ENCODE assay signal across 26 mouse cellular contexts in the genomic region with DNA sequence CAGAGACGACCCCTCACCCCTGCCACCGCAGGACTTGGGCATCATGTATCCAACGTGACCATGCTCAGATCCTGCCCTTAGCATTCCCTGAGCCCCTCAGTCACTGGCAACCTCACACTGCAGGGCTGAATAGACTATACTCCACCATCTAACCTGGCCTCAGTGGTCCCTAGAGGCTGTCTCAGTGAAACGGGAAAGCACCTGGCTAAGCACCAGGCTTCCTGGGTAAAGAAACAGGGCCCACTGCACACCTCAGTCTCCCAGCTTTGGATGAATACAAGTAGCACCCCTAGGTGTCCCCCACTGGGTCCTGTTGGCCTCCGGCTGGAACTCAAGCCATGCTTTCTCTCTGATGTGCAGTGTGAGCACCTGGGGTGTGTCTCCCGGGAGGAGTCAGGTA. TPM values are rescaled to one million over a fixed set of nuclear protein-coding genes. Genes with fewer than 3 reads are reported as not detected.
A peak's percentile ranks its signal among the peaks of the same experiment; 100 is the strongest.
DNase-seq lines count a peak whose midpoint lies in the region; ATAC-seq and TF ChIP-seq lines count a peak whose summit lies in the region.
"Had no signal": no experiment of that assay in that cellular context is flagged by ENCODE, and none has a peak within 500 bp of the region (broad histone marks: within the 10 kb centered on the region; RNA-seq: fewer than 3 reads in every experiment).

No protein-coding gene starts in this region.

- H3K79me2 ChIP-seq in CH12.LX (replicated peaks; ENCODE audit: control insufficient read depth, extremely low read depth, insufficient read depth, poor library complexity, severe bottlenecking) = no peaks in the 10 kb centered on the region

- peaks cover 60% of the 10 kb centered on the region for H3K4me1 ChIP-seq in heart, embryonic 13.5 days
- peaks cover 15% of the 10 kb centered on the region; the same call in 1 of the 2 replicates for H3K4me1 ChIP-seq in heart, embryonic 11.5 days (ENCODE audit: control insufficient read depth, insufficient read depth, low read length)
- H3K4me1 ChIP-seq in CH12.LX (ENCODE audit: control insufficient read depth in 1 of 2, insufficient read depth in 2 of 2) = peaks cover 56 to 80% of the 10 kb centered on the region in 2 experiments
- peaks cover 21% of the 10 kb centered on the region for H3K4me1 ChIP-seq in hindbrain, embryonic 10.5 days (replicated peaks)
- H3K4me1 ChIP-seq: forebrain, embryonic 12.5 days had no signal

- intact Hi-C loops in heart, postnatal 14 days (cut with DNase I) = no loop called here

- TF ChIP-seq RAD21 in CH12.LX (IDR thresholded peaks at IDR 0.05; ENCODE audit: low read depth, low read length) = no peak; the same call in 1 of the 2 replicates

- H3K9me3 ChIP-seq in heart, embryonic 13.5 days = no peaks in the 10 kb centered on the region
- no peaks in the 10 kb centered on the region for H3K9me3 ChIP-seq in heart, embryonic 11.5 days (replicated peaks; ENCODE audit: control insufficient read depth, low read length)
- H3K9me3 ChIP-seq in CH12.LX (replicated peaks; ENCODE audit: low read length) = no peaks in the 10 kb centered on the region
- H3K9me3 ChIP-seq in hindbrain, embryonic 10.5 days = no peaks in the 10 kb centered on the region
- H3K9me3 ChIP-seq: embryonic facial prominence, embryonic 13.5 days; embryonic facial prominence, embryonic 15.5 days; forebrain, embryonic 10.5 days; forebrain, embryonic 12.5 days had no signal

- dilution Hi-C loops in CH12.LX (cut with MboI; ENCODE audit: extremely low pct_ligation_motif_present, extremely low pct_unique_long_range_greater_than_20kb, low sequenced_read_pairs) = no loop called here

- no peaks in the 10 kb centered on the region for H3K27me3 ChIP-seq in heart, embryonic 13.5 days (replicated peaks)
- H3K27me3 ChIP-seq in heart, embryonic 11.5 days (ENCODE audit: control insufficient read depth, insufficient read depth, low read length) = no peaks in the 10 kb centered on the region
- no peaks in the 10 kb centered on the region for H3K27me3 ChIP-seq in CH12.LX (replicated peaks)
- H3K27me3 ChIP-seq in hindbrain, embryonic 10.5 days (ENCODE audit: insufficient read depth, poor library complexity, severe bottlenecking) = no peaks in the 10 kb centered on the region
- H3K27me3 ChIP-seq: embryonic facial prominence, embryonic 13.5 days; embryonic facial prominence, embryonic 15.5 days; forebrain, embryonic 12.5 days had no signal

- peaks cover 34% of the 10 kb centered on the region for H3K36me3 ChIP-seq in heart, embryonic 13.5 days
- H3K36me3 ChIP-seq in heart, embryonic 11.5 days (ENCODE audit: control insufficient read depth, insufficient read depth, low read length) = no peaks in the 10 kb centered on the region
- H3K36me3 ChIP-seq in CH12.LX (replicated peaks in 1 of 2; ENCODE audit: control insufficient read depth in 1 of 2, insufficient read depth in 1 of 2, low read length in 1 of 2) = peaks cover 16 to 37% of the 10 kb centered on the region in 2 experiments
- H3K36me3 ChIP-seq in hindbrain, embryonic 10.5 days = 0 out of 2 replicates have a peak, but pooled peaks cover 3% of the 10 kb centered on the region
- H3K36me3 ChIP-seq: forebrain, embryonic 12.5 days had no signal

- WGBS in heart, embryonic 13.5 days = 79% methylated on average over 6 of the region's 6 CpGs
- WGBS in heart, embryonic 11.5 days (ENCODE audit: insufficient replicate concordance) = 80% methylated on average over 6 of the region's 6 CpGs
- WGBS in hindbrain, embryonic 10.5 days = 85% methylated on average over 6 of the region's 6 CpGs

- peak; percentile 85 for DNase-seq in heart, adult 11 months
- DNase-seq in heart, postnatal 14 days = no peak
- no peak for DNase-seq in CH12.LX (ENCODE audit: extremely low read depth)
- no peak for DNase-seq in hindbrain, embryonic 10.5 days (ENCODE audit: low spot score)
- DNase-seq: adrenal gland, adult 2 months; adrenal gland, postnatal 10 days; adrenal gland, postnatal 25 days; B cell, adult 2 months; cerebellum, adult 11 months; cerebellum, adult 18-20 months; cerebellum, adult 8-10 months; cerebellum, adult 9-11 months; cerebellum, postnatal 14 days; cerebellum, postnatal 36 days; embryo, embryonic 11 days had no signal

- TF ChIP-seq POLR2A in CH12.LX (IDR thresholded peaks at IDR 0.05; ENCODE audit: low read depth, low read length) = no peak

- no peak overlapping the region for H3K4me3 ChIP-seq in heart, embryonic 13.5 days
- no peak overlapping the region for H3K4me3 ChIP-seq in heart, embryonic 11.5 days (ENCODE audit: low read depth, low read length)
- H3K4me3 ChIP-seq in CH12.LX (replicated peaks in 1 of 3; ENCODE audit: low read depth in 2 of 3, low read length in 2 of 3, poor library complexity in 1 of 3) = peak overlapping the region in 1 of 3 experiments; percentile 26
- H3K4me3 ChIP-seq in hindbrain, embryonic 10.5 days = no peak overlapping the region
- H3K4me3 ChIP-seq: embryonic facial prominence, embryonic 13.5 days; embryonic facial prominence, embryonic 15.5 days; erythroblast, embryonic 14.5 days; forebrain, embryonic 10.5 days; forebrain, embryonic 12.5 days had no signal

- no peak overlapping the region for H3K9ac ChIP-seq in heart, embryonic 13.5 days
- H3K9ac ChIP-seq in heart, embryonic 11.5 days (ENCODE audit: low read depth, low read length) = no peak overlapping the region
- no peak overlapping the region for H3K9ac ChIP-seq in CH12.LX (ENCODE audit: insufficient read depth, low read depth)
- H3K9ac ChIP-seq: embryonic facial prominence, embryonic 13.5 days; embryonic facial prominence, embryonic 15.5 days; forebrain, embryonic 12.5 days had no signal

- H3K4me2 ChIP-seq in heart, embryonic 13.5 days = no peak overlapping the region
- H3K4me2 ChIP-seq in heart, embryonic 11.5 days = no peak overlapping the region
- H3K4me2 ChIP-seq in CH12.LX (ENCODE audit: insufficient read depth, low read depth, poor library complexity, severe bottlenecking) = peak overlapping the region; percentile 8; the same call in 1 of the 2 replicates
- H3K4me2 ChIP-seq: embryonic facial prominence, embryonic 13.5 days; embryonic facial prominence, embryonic 15.5 days; forebrain, embryonic 12.5 days had no signal

- in situ Hi-C loops in CH12.LX (cut with MboI; ENCODE audit: low pct_ligation_motif_present, low pct_unique_long_range_greater_than_20kb, low sequenced_read_pairs) = no loop called here

- TF ChIP-seq CTCF in CH12.LX (conservative IDR thresholded peaks at IDR 0.05 in 1 of 2, IDR thresholded peaks at IDR 0.05 in 1 of 2; ENCODE audit: low read depth in 2 of 2, low read length in 2 of 2) = no peak

- peak; percentile 53; the same call in 1 of the 2 replicates for TF ChIP-seq EP300 in CH12.LX (IDR thresholded peaks at IDR 0.05; ENCODE audit: low read length)

- ATAC-seq in heart, embryonic 13.5 days (ENCODE audit: extremely low read depth, insufficient number of reproducible peaks, low FRiP score, low TSS enrichment) = no peak
- no peak for ATAC-seq in heart, embryonic 11.5 days (replicated peaks; ENCODE audit: insufficient number of reproducible peaks, low FRiP score, low TSS enrichment)
- ATAC-seq: CD4-positive, CD25-positive, alpha-beta regulatory T cell, adult 4 months; forebrain, embryonic 14.5 days; forebrain, embryonic 16.5 days had no signal

- H3K27ac ChIP-seq in heart, embryonic 13.5 days (replicated peaks) = 0 out of 2 replicates have a peak overlapping the region, but pooled peaks have one; percentile 8
- no peak overlapping the region for H3K27ac ChIP-seq in heart, embryonic 11.5 days (ENCODE audit: low read depth, low read length)
- H3K27ac ChIP-seq in CH12.LX (ENCODE audit: insufficient read depth, low read depth) = peak overlapping the region; percentile 27
- H3K27ac ChIP-seq in hindbrain, embryonic 10.5 days = no peak overlapping the region
- H3K27ac ChIP-seq: embryonic facial prominence, embryonic 13.5 days; embryonic facial prominence, embryonic 15.5 days; forebrain, embryonic 10.5 days; forebrain, embryonic 12.5 days had no signal

TF ChIP-seq in CH12.LX, 34 proteins besides CTCF, POLR2A, EP300 and RAD21 (continues in another document):
- TF ChIP-seq MYC (IDR thresholded peaks at IDR 0.05; ENCODE audit: low read depth, low read length) = 0 out of 2 replicates have a peak, but pooled peaks have one; percentile 21
- no peak for TF ChIP-seq MAX (IDR thresholded peaks at IDR 0.05; ENCODE audit: low read length)
- no peak for TF ChIP-seq SMC3 (IDR thresholded peaks at IDR 0.05; ENCODE audit: low read depth, low read length)
- TF ChIP-seq ELF1 (IDR thresholded peaks at IDR 0.05; ENCODE audit: low read depth, low read length) = 0 out of 2 replicates have a peak, but pooled peaks have one; percentile 19
- no peak for TF ChIP-seq MAZ (IDR thresholded peaks at IDR 0.05; ENCODE audit: low read depth, low read length)
- TF ChIP-seq CHD1 (IDR thresholded peaks at IDR 0.05; ENCODE audit: low read depth, low read length) = no peak
- TF ChIP-seq USF2 (conservative IDR thresholded peaks at IDR 0.05; ENCODE audit: low read depth, low read length) = no peak
- no peak for TF ChIP-seq PAX5 (IDR thresholded peaks at IDR 0.05; ENCODE audit: low read length)
- TF ChIP-seq NELFE (IDR thresholded peaks at IDR 0.05; ENCODE audit: low read depth, low read length) = peak; percentile 26; the same call in 1 of the 2 replicates
- TF ChIP-seq SIN3A (IDR thresholded peaks at IDR 0.05; ENCODE audit: low read length) = no peak
- no peak for TF ChIP-seq UBTF (IDR thresholded peaks at IDR 0.05; ENCODE audit: low read depth, low read length)
- no peak for TF ChIP-seq NRF1 (IDR thresholded peaks at IDR 0.05; ENCODE audit: low read depth, low read length)
- no peak for TF ChIP-seq CHD2 (IDR thresholded peaks at IDR 0.05; ENCODE audit: low read length)
- no peak for TF ChIP-seq ZNF384 (IDR thresholded peaks at IDR 0.05; ENCODE audit: low read depth, low read length)
- TF ChIP-seq HCFC1 (IDR thresholded peaks at IDR 0.05; ENCODE audit: low read depth, low read length) = no peak
- TF ChIP-seq USF1 (IDR thresholded peaks at IDR 0.05; ENCODE audit: low read depth, low read length) = no peak
- TF ChIP-seq MAFK (IDR thresholded peaks at IDR 0.05; ENCODE audit: insufficient replicate concordance, low read length) = no peak
- peak; percentile 36 for TF ChIP-seq ETS1 (conservative IDR thresholded peaks at IDR 0.05; ENCODE audit: low read depth, low read length)
- no peak for TF ChIP-seq GABPA (IDR thresholded peaks at IDR 0.05; ENCODE audit: insufficient replicate concordance, low read depth, low read length)
- TF ChIP-seq POLR2AphosphoS2 (IDR thresholded peaks at IDR 0.05; ENCODE audit: low read depth, low read length) = no peak

RNA-seq across cellular contexts. Expression of a gene that starts 23.7 kb away (rescaled TPM):
- 10 to 100 TPM; 25.6 to 27.9 TPM for total RNA-seq in heart, postnatal 14 days (2021)
- 39.8 and 42.1 TPM in 2 replicates for polyA plus RNA-seq in heart, embryonic 13.5 days (2015; fragmentation: Nextera tagmentation; extraction: Ambion mirVana)
- 29.3 and 30.8 TPM in 2 replicates for polyA plus RNA-seq in heart, embryonic 11.5 days (2014; fragmentation: Nextera tagmentation; extraction: Ambion mirVana)
- total RNA-seq in CH12.LX (2012; rRNA removed) (20.3 and 26.5 TPM in 2 replicates), CH12.LX (2014; rRNA removed) (24.4 and 30.7 TPM in 2 replicates)
- 22.2 and 27.5 TPM in 2 replicates for polyA plus RNA-seq in CH12.LX (2012; ENCODE audit: insufficient read length, low read depth)
- 10.4 and 12.8 TPM in 2 replicates for polyA plus RNA-seq in hindbrain, embryonic 10.5 days (2016; fragmentation: Nextera tagmentation; extraction: Ambion mirVana)
- total RNA-seq: MEL had no signal
- polyA plus RNA-seq: CD4-positive, CD25-positive, alpha-beta regulatory T cell, adult 4 months had no signal

Comparison
In these comparisons a context has a peak if more than half of its experiments do, and no peak if none do; other contexts are left out.
1. H3K27ac ChIP-seq: peak in heart, embryonic 13.5 days (single experiment) and CH12.LX (single experiment); none in heart, embryonic 11.5 days (single experiment) and hindbrain, embryonic 10.5 days (single experiment).